Mouse (Mus musculus) right cerebral cortex, postnatal 10 days (tissue): Measurements from ENCODE around the gene Hecw2.

ENCODE experiments used
- DNase-seq, 2 experiments: peaks; one replicate each; pipeline ENCODE4 v3.0.0; 2021; ENCODE audit warnings: low spot score in 2 of 2

Hecw2 gene

DNA sequence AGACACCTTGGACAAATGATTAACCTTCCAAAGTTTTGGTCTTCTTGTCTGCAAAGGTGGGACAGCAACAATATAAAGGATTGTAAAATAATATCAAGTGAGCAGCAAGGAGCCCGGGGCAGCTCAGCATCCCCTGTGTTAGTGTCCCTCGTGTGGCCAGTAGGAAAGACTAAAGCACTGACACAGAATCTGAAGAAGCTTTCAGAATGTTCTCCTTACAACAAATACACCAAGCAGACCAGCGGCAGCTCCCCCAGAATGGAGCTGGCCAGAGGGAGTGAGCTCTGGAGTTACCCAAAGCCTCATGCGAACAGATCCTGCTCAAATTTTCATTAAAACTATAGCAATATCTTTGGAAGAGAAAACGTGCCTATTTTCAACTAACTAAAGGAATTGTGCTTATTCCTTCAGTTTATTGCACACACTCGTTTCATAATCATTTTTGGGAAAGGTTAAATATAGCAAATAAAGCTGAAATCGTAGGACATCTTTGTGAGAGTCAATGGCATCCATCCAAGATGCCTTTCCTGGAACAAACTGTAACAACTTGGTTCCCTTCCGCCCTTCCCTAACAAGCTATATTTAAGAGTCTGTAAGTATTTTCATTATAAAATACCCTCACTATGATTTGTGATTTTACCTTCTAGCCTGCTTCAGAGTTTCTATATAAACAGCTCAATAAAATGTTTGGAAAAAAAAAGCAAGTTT is 208.6 kb downstream of the Hecw2 start:
- no peak for DNase-seq

DNA sequence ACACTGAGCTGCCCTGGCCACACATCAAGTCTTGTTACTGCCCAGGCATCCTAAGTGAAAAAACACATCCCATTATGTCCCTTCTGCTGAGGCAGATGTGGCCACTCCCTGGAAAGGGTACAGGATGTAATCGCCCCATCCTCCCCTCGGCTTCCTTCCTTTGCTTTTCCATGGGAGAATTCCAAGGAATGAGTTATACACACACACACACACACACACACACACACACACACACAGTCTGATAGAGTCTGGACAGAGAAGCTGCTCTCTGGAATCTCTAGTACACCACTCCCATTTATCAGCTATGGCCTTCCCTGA is 216.5 kb downstream of the Hecw2 start:
- no peak for DNase-seq

DNA sequence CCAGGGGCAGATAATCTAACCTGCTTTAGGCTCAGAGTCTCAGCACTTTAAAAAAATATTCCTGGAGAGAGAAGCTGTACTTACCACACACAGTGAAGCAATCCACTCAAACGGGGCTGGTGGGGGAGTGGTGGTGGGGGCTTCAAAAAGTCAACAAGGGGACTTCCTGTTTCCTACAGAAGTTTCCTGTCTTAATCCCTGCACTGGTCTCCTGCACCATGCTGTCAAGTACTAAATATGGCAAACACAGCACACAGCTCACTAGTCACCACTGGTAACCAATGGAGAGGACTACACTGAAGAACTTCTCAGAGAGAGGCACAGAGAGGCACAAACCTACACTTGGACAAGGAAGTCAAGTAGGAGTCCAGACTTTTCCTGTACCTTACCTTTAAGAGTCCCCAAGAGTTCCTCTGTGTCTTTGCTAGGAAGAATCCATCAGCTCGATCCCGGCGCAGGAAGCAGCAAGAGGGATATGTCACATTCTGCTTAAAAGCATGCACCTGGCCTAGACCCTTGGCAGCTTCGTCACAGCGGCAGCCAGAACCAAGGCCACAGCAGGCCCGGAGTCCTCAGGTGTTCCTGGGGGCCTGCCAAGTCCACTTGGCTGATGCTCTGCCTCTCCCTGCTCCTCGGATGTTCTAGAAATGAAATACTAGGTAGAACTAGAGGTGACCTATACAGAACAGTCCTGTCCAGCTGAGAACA is 217.0 kb downstream of the Hecw2 start:
- DNase-seq, result no peak

DNA sequence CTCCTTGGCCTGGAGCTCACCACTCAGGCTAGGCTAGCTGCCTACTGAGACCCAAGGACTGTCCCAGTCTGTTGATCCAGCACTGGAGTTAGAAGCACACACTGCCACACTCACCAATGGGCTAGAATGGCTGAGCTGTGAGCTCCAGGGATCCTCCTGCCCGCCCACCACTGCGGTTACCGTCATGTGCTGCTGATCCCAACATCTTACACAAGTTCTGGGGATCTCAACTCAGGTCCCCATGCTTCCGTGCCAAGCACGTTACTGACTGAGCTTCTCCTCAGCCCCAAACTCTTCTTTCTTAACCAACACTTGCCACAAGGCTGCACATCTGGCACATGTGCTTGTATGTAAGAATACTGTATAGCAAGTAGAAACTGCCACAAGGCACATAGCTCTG is 218.2 kb downstream of the Hecw2 start:
- no peak for DNase-seq

DNA sequence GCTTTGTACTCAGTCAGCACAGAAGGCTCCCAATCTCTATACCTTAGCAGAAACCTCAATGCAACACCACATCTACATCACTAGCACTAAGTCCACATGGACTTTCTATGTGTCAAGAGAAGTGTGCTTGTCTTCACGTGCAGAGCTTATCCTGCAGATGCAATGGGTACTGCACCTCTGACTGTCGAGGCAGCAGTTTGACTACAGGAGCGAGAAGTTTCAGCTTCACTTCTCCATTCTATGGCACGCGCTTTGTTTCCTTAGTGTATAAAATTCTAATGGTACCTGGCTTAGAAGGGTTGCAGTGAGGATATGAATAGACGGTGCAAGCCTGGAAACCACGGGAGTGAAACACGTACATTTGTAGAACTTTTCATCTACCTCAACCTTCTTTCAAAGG is 218.9 kb downstream of the Hecw2 start:
- DNase-seq, result no peak

DNA sequence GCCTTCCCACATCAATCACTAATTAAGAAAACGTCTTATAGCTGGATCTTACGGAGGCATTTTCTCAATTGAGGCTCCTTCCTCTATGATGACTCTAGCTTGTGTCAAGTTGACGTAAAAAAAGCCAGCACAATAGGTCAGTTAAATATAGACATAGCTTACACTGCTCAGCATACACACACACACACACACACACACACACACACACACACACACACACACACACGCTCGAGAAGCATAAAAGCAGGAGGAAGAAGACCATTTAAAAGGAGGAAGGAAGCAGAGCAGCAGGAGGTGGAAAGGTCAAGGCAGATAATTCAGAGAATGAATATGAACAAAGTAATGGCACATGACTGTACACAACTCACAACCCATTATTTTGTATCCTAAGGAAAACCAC is 220.0 kb downstream of the Hecw2 start:
- DNase-seq, result no peak

DNA sequence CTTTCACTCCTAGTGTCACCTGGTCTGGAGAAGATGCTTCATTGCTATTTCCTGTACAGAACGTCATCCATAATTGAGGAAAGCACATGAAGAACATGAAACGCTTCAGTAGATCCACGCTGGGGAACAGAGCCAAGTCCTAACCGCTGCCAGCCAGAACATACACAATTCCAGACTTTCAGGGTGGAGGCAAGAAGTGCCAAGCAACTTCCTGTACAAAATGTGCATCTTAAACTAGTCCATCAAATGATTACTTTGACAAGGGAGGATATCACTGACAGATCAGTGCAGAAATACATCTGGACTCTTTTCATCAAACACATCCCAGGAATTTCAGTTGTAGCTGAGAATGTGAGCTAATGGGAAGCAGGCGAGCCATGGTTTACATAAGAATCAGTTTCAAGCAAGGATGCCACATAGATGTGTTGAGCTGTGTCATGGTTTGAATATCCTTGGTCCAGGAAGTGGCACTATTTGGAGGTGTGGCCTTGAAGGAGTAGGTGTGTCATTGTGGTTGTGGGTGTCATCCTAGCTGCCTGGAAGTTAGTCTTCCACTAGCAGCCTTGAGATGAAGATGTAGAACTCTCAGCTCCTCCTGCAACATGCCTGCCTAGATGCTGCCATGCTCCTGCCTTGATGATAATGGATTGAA is 224.5 kb downstream of the Hecw2 start:
- peak in 1 of 2 experiments; percentile 52 for DNase-seq

DNA sequence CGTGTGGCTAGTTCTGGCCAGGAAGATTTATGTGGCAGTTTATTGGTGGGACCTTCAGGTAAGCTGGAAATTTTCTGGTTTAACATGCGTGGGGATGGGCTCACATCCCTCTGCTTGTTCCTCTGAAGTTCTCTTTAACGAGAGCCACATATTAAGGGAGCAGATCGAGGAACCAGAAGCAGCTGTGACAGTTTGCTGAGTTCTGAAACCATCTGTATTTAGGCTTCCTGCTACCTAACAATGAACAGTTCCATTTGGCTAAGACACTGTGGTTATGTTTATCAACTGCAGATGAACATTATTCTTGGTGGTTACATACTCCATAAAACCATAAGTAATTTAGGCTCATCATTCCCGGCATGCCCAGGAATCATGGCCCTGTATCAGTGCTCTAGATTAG is 242.6 kb downstream of the Hecw2 start:
- no peak for DNase-seq

DNA sequence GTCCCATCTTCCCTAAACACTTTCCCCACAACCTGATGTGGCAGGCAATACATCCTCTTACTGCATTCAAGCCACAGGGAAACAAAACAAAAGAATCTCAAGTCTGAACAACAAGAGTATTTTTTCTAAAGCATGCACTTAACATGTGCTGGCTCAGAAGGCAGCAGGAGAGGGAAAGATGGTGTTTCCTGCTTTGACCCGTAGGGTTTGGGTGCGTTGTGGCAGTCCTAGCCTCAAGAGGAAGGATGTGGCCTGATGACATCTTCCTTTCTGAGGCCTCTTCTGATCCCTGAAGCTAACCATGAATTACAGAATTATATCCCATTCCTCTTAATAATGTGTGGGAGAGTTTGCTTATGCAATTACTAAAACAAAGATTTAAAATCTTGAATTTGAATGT is 249.2 kb downstream of the Hecw2 start:
- DNase-seq, result no peak

DNA sequence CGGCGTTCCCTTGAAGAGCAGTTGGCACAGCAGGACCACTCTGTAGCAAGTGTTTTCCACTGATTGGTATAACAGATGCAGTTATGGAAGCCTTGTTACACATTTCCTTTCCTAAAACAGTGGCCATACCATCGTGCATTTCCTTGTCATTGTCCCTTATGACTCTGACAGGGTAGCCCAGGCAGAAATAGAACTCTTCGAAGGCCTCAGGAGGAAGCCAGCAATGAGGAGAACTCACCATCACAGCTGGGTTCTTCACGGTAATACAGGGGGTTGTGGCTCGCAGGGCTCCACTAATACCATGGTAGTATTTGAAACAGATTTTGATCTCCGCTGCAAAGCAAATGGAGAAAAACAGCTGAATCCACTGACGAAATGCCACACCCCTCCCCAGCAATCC is 252.5 kb downstream of the Hecw2 start:
- no peak for DNase-seq

DNA sequence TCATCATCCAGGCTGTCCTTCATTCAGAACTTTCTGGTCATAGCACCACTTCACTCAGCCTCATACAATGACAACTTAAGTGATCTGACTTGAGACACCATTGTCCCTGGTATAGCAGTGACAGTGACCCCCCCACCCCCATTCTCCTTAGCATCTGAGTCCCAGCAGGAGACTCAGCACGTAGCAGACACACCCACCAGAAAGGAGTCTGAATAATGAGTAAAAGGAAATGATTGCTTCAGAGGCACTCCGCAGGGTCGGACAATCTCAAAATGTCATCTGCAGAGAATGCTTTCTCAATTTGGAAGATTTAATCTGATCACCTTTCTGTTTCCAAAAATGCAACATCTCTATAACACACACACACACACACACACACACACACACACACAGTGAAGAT is 253.4 kb downstream of the Hecw2 start:
- DNase-seq, result no peak

DNA sequence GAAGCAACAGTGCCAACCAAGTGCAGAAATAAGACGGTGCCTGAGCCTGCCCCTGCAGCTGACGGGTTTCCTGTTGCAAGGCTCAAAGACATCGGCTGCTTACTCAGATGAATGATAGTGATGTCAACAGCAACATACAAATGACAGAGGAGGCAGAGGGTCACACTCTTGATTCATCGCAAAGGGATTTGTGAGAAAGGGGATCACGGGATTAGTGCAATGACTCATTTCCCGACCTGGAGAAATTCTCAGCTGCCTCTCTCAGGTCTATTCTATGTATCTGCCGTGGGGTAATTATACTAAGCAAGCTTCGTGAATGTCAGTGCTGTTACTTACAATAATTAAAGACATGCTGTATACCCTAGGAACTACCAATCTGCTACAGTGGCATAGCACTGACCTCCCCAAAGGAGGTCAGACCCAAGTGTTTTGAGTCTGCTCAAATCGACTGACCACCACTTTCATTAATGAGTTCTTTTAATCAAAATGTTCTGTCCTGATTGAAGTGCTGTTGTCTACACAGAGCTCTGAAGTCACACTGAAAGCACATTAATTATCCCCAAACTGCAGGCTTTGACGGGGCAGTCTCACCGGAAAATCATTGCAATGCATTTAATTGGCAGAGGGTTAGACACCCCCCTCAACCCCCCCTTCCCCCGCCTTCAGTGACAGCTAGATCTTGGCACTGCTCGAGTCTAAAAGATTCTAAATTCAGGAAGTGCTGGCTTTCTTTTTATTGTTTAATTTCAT is 254.5 kb downstream of the Hecw2 start:
- DNase-seq, result no peak

DNA sequence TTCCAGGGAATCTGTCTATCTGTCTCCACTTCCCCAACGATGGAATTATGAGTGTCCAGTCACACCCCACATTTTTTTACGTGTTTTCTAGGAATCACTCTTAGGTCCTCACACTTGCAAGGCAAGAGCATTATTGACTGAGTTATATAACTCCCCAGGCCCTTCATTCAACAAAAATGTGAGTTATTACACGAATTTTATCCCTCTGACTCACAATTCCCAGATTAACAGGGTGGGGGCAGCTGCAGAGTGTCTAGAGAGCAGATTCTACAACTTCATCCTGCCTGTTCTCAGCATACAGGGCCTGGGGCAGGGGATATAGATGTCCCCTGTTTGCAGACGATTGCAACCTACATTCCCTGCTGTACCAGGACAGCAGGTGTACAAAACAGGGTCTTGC is 255.7 kb downstream of the Hecw2 start:
- DNase-seq, result no peak

DNA sequence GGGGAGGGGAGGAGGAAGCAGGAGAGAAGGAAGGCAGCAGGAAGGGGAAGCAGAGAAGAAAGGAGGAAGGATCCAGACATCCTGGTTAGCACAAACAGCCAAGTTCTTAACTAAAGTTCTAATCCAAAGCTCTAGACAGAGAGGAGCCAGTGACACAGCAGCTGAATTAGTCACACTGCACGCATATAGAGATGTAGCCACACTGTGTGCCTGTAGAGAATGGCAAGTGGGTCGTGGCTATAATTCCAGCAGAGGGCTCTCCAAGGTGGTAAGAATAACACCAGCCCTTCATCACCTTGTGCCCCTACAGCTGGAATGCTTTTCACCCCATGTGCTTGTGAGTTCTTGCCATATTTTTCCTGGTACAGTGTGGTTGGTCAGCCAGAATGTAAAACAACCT is 261.7 kb downstream of the Hecw2 start:
- DNase-seq, result no peak

DNA sequence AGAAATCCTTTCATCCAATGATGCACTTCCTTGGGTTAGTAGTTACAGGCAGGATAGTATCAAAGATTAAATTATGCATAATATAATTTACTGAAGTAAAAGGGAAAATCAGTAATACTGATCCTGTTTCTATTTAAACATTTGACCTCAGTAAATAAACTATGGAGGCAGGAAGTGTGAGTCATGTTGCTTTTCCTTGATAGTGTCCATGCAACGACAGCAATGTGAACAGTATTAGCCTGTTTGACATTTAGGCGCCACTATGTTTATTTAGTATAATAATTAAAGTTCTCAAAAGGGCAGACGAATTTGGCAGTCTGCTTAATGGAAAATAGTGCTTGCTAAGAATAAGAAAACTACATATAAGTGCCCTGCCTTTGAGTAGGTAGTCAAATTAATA is 263.7 kb downstream of the Hecw2 start:
- no peak for DNase-seq

DNA sequence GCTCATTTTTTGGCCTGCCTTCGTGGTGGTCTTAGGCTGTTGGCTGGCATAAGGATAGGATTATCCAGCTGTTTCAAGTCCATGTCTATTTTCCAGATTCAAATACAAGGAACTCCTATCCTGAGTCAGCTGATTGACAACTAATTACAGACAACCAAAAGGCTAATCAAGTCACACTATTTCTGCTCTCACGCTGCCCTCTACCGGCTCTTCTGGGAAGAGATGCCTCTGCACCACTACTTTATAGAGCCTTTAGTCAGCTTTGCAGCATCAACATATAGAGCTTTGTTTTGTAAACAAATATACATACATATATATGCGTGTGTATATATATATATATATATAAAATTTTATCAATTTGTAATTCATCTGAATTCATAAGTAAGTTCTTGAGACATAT is 267.4 kb downstream of the Hecw2 start:
- DNase-seq, result peak in 1 of 2 experiments; percentile 57

DNA sequence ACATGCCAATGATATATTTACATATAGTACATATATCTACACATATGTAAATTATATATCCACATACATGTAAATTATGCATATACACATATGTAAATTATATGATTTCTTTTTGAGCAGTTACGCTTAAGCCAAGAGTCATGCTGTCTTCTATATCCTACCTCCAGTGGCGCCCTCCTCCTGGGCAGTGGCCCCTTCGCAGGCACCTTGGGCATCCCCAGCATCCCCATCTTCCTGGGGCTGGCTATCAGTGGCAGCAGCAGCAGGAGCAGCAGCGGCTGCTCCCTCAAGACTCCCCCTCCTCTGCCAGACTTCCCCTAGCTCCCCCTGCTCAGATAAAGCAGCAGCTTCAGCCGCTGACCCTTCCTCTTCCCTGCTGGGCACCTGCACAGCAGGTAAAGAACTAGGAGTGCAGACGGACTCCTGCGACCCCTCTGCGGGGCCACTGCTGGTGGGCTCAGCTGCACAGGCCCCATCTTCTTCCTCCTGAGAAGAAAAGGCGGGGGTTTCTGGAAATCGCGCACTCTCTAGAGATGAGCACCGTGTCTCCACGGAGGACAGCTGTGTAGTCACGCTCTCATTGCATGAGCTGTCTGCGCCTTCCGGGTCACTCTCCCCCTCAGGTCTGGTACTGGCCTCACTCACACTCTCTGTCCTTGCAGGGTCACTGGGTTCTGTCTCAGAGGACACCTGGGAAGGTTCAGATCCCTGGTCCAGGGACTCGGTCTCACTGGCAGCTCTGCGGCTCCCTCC is 269.6 kb downstream of the Hecw2 start:
- DNase-seq, result no peak

DNA sequence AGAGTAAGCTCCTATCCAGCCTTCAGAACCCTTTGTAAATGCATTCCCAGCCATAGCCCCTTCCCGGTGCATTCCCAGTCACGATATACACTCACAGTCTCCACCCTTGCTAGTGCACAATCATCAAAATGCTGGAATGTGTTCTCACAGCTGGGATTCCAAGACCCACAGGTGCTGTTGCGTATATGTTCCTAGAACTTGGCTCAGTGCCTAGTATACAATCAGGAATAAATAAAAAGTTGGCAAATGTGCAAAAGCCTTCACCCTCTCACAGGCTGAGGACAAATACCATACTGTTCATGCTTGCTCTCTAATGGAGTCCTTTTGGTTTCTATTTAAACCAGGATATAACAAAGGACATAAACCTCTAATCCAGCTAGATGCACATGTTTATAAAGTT is 283.1 kb downstream of the Hecw2 start:
- DNase-seq, result no peak

DNA sequence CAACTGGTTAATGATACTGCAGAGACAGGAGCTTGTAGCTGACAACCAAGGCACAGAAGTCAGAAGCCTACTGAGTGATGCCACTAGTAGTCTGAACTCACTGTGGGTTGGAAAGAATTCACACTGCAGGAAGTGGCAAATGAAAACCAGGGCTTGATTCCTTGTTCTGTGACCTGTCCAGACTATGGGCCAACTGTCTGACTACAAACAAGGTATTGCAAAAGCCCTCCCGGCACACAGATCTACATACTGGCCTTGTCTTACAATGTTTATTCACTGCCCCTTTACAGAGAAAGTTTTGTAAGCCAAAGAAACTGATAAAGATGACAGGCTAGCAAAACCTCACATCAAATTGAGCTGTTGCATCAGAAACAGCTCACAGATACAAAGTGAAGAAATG is 284.7 kb downstream of the Hecw2 start:
- DNase-seq, result no peak

DNA sequence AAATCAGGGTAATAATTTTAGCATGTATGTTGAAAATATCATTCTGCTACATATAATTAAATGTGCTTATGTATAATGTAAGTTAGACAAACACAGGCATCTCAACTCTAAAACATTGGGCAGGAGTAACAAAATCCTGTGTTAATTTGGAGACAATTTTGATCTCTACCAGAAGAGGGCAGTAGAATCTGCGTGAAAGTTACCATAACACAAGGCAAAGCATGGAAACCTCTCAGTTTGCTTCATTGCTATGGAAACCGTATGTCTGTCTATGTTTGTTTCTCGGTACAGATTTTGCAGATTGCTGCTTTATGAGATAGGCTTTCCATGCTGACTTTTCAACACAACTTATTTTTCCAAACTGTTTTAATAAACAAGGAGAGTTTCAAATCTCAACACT is 285.9 kb downstream of the Hecw2 start:
- no peak for DNase-seq

DNA sequence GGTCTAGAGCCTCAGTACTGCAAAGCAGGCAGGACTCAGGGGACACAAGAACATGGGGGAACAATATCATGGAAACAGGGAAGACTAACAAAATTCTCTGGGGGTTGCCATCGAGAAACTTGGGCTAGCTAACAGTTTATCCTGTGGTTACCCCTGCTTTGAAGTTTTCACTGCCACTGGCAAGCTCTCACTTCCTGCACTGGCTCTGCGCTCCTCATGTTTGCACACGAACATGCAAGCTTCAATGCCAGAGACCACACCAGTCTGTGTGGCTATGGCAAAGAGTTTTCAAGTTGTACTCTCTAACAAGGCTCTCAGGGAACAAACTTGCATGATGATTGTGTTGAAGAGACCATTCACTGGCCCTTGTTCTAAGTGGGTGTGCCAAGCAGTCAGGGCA is 288.8 kb downstream of the Hecw2 start:
- DNase-seq, result no peak

DNA sequence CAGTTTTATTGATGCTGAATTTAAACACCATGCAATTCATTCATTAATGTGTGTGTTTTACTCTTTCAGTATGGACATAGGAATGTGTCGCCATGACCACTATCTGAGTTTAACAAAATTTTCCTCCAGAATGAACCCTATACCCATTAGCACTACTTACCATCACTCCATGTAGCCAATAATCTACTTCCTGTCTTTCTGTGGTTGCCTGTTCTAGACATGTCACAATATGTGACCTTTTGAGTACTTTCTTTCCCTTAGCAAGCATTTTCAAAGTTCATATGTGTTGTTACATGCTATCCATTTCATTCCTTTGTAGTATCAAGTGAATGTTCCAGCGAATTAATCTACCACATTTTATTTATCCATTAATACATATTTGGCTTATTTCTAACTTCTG is 294.6 kb downstream of the Hecw2 start:
- DNase-seq, result no peak
